Mouse (Mus musculus): ENCODE results near the gene Il12rb1.
"Not testable (repeated sequence)": the region's sequence is repeated elsewhere in the genome, so short reads cannot be mapped to it uniquely, and the experiment has no call there.

Il12rb1 gene

DNA sequence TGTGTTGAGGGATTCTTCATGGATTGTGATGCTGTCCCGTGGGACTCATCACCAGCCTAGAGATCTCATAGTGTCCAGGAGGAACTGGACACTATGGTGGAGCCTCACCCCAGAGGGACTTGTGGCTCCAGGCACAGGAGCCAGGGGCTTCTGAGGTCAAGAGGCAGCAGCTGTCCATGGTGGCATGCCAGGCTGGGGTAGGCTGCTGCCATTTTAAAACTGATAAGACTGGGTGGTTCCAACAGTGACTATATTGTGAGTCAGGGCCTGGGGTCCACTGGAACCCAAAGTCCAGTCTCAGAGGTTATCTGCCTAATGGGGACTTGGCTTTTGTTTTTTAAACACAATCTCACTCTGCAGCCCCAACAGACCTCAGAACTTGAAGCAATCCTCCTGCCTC lies 6.4 kb upstream of the Il12rb1 start:
- DNase-seq: no peak

DNA sequence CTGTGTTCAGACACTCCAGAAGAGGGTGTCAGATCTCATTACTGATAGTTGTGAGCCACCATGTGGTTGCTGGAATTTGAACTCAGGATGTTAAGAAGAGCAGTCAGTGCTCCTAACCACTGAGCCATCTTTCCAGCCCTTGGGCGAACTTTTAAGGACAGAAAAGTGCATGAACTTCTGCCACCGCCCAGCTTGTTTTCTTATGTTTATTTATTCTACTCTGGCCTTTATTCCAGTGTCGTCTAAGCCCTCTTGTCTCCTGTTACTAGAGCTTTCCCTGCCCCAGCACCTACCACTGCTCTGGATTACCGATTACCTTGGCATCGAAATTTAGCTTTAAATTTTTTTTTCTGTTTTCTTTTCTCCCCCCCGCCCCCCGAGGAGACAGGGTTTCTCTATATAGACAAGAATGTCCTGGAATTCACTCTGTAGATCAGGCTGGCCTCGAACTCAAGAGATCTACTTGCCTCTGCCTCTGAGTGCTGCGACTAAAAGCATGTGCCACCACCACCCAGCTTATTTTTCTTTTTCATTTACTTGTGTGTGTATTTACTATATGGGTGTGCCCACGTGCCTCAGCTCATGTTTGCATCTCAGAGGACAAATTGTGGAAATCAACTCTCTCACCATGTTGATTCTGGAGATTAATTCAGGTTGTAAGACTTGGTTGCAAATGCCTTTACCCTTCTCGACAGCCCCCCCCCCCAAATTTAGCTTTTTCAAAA lies 5.3 kb upstream of the Il12rb1 start:
- DNase-seq: no peak

DNA sequence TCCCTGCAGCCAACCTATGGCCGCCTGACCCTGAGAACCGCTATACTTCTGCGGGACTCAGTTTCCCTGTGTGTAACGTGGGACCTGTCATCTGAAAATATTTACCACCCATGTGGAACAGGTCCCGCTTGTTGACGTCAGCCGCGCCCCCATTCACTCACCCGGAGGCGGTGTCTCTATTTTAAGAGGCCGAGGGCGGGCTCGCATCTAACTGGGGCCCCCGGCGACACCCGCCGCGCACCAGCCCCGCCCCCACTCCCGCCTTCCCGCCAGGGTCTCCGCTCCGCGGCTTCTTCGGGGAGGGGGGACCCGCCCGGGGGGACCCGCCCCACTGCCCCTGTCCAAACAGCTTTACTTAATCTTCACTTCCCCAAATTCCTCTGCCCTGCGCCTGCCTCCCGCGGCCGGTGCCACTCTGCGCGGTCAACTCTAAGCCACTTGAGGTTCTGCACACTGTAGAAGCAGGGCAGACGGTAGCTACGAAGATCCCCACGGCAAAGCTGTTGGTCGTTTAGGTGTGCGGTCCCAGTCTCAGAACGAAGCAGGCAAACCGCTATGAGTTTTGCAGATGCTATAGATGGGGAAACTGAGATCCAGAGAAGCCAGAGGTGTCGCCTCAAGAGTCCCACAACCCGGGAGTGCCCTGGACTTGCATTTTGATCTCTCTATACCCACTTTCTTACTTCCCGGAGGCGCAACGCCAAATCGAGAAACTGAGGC lies 4.3 kb upstream of the Il12rb1 start:
- DNase-seq: no peak

DNA sequence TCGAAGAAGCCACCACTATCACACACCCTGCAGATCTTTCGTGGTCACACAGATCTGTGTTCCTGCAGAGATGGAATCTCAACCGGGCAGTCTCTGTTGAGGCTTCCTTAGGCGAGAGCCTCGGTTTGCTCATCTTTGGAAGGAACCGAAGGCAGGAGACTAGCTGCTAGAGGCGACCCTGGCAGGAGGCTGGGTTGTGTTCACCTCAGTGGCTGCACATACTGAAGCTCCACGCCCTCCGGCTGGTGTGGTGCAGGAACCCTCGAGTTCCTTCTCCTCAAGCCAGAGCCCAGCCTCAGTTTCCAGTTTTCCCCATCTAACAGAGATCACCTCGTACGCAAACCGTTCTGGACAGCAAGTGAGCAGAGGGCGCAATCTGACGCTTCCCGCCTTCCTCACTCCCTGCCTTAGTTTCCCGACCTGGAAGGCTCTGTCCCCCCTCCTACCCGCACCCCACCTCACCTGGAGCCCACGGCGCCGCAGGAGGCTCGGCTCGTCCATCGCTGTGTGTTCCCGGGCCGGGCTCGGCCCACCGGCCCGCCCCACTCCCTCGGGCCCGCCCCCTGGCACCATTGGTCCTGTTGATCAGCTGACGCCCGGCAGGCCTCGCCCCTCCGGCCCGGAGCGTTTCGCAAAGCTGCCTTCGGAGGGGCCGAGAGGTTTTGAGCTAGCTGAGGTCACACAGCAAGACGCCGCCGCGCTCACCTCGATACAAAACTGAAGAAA lies 3.6 kb upstream of the Il12rb1 start, which contains the start of gene Mast3:
Mast3 (minus strand) TSS at position 574 of the 726 bp plus-strand sequence.
- DNase-seq: no peak

DNA sequence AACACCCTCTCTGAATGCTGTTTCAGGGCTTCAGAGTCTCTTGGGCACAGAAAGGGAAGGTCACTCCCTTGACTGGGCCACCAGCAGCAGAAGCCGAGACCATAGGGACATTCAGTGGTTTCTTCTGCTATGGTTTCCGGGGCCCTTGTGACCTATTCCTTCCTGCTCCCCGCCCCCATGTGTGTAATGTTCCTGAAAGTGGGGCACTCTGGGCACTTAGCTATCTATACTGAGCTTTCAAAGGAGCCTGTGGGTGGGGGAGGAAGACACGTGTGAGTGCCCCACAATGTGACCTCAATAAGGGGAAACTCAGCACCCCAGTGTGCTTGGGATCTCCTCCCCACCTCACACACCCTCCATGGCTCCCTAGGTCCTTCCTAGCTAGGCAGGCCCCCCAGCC lies 1.7 kb upstream of the Il12rb1 start:
- DNase-seq: no peak

DNA sequence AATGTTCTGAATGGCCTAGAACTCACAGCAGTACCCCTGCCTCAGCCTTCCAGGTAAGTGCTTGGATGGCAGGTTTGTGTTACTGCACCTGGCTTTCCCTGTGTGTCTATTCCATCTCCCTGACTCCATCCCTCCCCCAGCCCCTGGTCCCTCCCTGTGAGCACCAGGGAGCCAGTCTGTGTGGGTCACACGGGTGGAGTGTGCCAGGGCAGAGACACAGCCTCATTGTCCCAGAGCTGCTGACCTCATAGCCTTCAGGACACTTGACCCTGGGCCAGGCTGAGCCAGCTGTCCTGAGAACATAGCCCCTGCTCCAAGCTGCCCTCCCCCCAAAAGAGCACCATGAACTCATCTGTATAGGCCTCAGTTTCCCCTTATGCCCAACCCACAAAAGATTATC lies 945 bp upstream of the Il12rb1 start:
- no peak for DNase-seq

DNA sequence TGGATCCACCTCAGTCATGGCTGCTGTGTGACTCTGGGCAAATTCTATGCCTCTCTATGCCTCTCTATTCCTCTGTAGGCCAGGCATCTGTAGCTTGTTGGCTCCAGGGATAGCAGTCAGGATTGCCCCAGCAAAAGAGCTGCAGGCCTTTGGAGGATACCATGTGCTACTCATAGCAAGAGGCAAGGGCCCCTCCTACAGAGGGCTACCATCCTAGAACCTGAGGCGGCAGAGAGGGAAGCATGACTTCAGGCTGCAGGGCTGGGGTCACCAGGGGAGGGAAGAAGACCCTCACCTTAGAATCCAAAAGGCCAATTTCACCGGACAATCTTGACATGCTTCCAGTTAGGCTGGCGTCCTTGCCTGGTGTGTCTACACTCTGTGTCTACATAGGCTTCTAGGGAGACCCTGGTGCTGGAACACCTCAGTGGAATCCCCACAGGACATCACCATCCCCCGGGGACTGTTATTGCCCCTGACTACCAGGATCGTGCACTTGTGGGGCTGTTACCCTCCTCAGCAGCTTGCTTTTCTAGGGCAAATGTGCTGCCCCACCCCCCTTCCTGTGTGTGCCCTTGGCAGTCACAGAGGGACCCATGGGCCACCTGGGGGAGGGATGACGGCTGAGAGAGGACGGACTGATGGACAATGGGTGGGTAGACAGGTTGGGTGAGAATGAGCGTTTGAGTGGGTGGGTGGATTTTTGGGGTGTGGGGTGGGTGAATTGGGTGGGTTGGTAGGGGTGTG lies 879 bp downstream of the Il12rb1 start:
- DNase-seq: no peak

DNA sequence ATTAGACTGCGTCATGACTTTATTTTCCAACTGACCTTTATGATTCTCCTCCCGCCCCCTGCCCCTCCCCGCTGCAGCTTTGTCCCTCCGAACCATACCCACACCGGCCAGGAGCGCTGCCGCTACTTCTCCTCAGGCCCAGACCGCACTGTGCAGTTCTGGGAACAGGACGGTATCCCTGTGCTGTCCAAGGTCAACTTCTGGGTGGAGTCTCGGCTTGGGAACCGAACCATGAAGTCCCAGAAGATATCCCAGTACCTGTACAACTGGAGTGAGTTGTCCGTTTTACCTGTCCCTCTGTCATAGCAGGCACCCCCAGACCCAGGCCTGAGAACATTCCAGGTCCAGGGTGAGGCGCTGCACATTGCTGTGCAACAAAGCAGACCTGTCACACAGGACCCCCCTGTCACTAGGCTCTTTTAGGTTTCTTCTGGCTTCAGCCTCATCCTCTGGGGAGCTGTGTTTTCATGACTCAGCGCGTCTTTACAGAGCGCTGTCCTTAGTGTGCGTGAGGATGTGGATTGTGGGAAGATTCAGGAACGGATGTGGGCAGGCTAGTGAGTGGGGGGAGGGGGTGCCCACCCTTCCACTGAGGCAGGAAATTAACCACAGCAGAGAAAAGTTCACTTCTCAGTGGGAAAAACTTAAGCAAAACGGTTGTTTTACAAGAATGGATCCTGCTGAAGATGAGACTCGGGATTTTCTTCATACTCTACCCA lies 2.9 kb downstream of the Il12rb1 start:
- DNase-seq: no peak

DNA sequence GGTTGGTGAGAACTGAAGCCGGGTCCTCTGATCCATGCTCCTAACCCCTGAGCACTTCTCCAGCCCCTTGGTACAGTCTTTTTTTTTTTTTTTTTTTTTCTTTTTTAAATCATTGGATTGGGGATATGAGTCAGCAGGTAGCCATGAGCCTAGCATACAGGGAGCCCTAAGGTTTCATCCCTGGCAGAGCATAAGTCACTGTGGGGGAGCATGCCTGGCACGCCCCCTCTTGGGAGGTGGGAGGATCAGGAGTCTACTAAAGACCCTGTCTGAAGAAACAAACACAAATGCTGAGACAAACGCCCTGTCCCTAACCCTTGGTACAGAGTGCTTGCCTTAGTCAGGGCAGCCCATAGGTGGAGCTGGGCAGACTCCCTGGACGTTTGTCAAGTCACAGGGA lies 3.8 kb downstream of the Il12rb1 start:
- no peak for DNase-seq

DNA sequence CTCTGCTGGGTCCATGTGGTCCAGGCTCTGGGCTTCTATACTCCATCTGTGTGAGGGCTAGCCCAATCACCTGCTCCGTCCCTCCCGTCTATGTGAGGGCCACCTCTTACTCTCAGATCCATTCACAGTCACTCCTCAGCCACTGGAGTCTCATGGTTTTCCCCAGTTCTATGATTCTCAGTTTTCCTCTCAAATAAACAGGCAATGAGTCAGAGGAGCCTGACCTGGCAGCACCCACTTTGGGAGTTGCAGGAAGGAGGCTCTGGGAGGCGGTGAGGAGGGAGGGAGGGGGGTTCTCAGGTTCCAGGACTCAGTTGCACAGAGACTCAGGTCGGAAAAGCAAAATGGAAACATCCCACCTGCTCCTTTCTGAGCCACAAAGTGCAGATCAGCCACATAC lies 4.6 kb downstream of the Il12rb1 start:
- DNase-seq: no peak

DNA sequence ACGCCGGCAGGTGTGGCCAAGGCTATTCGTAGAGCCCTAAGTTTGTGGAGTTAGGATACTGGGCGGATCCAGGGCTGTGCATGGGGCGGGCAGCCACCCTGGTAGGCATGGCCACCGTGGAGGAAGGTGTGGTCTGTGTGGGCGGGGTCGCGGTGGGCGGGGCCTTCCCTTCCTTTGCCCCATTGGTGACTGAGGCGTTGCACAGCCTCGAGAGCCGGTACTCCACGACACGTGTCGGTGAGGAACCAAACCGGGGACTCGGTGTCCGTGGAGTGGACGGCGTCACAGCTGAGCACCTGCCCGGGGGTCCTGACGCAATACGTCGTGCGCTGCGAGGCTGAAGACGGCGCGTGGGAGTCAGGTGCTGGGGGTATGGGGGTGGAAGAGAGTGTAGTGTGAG lies 8.4 kb downstream of the Il12rb1 start:
- DNase-seq: no peak

DNA sequence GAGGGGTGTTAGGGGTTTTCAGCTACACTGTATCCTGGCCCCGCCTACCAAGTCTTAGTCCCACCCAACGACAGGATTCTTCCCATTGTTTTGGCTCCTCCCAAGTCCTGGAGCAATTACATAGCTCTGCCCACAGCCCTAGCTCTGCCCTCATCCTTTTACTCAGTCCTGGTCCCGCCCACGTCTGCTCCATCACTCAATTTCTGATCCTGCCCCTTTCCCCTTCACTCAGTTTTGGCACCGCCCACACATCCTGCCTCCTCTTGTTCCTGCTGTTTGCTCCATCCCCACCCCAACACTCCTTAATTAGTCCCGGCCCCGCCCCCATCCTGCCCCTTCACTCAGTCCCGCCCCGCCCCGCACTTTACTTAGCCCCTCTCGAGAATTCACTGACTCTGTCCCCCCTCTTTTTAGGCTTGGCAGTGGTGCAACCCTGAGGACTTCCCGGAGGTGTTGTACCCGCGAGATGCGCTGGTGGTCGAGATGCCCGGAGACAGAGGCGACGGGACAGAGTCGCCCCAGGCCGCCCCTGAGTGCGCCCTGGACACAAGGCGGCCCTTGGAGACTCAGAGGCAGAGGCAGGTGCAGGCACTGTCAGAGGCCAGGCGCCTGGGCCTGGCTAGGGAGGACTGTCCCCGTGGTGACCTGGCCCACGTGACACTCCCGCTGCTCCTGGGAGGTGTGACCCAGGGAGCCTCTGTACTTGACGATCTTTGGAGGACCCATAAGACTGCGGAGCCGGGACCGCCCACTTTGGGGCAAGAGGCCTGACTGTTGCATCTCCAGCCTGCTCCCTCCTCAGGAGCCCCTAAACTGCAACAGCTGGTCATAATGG lies 12.1 kb downstream of the Il12rb1 start:
- no peak for DNase-seq

DNA sequence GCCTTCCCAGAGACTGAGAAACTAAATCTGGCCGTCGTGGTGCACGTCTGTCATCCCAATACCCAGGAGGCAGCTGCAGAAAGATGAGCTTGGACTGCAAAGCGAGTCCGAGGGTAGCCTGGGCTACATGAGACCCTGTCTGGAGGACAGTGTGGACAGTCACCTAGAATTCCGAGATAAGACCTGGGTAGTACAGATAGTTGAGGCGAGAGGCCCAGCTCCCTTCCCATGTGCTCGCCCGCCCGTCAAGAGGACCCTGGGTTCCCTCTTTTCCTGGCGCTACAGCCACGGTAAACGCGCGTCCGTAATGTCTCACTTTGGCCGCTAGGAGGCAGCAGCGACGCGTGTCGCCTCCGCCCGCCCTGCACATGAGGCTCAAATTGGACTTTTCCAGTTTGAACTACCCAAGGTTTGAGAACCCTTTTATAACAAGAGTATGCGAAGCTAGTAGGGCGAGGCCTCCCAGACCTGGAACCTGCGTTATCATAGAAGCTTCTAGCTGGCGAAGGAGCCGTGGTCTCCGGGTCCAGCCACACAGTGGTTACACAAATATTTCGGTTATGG lies 13.2 kb downstream of the Il12rb1 start:
- DNase-seq: peak; percentile 55

DNA sequence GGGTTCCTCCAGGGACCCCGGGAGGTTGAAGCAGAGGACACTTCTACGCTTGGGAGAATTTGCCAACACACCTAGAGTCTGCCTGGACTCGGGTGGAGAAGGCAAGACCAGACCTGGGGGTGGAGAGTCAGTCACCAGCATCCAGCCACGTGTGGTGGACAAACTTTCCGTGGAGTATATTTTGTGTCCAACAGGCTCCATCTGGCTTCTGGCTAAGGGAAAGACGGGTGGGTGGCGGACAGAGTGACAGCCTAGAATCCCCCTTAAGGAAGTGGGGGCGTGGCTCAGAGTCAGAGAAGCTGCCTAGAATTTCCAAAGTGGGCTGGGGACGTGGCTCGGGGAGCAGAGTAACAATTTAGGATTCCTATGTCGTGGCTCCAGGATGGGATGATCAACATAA lies 13.7 kb downstream of the Il12rb1 start:
- DNase-seq: no peak

DNA sequence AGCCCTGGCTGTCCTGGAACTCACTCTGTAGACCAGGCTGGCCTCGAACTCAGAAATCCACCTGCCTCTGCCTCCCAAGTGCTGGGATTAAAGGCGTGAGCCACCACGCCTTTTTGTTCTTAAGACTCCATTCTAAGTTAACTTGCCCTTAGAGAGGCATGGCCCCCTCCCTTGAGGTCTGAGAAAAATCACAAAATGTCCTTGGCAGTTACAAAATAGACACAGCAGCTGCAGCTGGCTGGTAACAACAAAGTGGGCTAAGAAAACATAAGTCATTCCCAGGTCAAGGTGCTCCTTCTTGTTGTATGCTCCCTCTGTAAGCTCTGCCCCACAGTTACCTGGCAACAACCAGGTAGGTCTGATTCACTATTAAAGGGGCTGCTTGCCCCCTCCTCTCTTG lies 14.3 kb downstream of the Il12rb1 start:
- not testable (repeated sequence) for DNase-seq

DNA sequence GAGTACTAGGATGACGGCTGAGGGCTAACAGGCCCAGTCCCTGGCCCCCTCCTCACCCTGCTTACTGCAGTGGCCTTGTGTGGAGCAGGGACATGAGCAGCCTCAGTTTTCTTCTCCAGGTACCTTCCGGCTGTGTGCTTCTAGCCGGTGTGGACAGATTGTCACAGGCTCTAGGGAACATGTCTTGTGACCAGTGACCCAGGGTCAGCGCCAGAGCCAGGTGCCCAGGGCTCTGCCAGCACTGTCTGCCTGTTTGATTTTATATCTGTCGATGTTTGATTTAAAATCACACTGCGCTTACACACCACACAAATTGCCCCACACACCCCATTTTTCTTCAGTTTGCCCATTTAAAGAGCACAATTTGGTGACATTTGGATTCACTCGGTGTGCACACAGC lies 15.6 kb downstream of the Il12rb1 start:
- DNase-seq: no peak

DNA sequence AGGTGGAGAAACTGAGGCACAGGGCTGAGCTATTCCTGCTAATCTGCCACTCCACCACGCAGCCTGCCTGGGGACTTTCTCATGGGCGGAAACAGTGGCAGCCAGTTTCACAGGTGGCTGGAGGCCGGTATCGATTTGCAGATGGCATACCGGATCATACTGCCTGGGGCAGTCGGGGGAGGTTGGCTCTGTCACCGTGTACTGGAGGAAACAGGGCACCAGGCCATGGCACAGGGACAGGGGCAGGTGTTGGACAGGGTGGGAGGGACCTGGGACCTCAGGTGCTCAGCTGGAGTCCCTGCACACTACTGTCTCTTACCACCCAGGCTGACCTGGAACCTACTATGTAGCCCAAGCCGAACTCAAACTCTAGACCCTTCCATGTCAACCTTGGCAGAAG lies 17.6 kb downstream of the Il12rb1 start:
- no peak for DNase-seq

DNA sequence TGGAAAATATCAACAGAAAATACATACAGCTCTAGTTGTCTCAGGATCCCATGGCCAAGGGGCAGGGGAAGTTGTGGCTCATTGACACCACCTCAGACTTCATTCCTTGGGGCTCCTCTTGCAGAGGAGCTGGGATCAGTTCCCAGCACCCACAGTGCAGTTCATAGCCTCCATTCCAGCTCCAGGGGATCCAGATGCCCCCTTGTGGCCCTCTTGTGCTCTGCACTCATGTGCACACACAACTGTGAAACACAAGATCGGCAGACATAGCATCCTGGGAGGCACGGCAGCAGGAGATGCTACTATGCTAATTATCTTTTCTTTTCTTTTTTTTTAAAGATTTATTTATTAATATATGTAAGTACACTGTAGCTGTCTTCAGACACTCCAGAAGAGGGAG lies 18.8 kb downstream of the Il12rb1 start:
- no peak for DNase-seq

DNA sequence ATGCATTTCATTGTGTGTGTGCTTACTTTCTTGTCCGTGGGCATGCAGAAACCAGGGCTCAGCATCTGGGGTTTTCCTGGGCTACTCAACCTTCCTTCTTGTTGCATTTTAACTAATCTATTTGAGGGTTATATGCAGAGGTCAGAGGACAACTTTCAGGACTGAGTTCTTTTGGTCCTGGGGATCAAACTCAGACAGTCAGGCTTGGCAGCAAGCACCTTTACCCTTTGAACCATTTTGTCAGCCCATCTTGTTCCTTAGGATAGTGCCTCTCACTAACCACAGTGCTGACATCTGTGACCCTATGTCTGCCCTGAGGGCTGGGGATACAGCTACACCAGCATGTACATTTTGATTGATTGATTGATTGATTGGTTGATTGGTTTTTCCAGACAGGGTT lies 19.5 kb downstream of the Il12rb1 start:
- no peak for DNase-seq

DNA sequence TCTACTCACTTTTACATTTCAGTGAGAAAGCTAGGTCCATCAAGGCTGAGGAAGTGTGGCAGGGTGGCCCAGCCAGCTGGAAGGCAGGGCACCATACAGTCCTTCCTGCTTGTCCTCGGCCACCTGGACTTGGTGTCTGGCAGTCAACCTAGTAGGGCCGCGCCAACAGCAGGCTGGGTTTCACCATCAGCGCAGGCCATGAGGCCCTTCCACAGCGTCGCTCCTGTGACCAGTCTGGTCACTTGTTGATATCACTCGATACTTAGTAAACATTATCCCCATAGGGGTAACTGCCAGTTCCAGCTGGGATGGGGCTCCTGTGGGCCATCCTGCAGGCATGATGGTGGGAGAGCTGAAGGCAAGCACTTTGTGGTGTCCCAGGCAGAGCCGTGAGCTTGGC lies 23.3 kb downstream of the Il12rb1 start:
- DNase-seq: no peak

DNA sequence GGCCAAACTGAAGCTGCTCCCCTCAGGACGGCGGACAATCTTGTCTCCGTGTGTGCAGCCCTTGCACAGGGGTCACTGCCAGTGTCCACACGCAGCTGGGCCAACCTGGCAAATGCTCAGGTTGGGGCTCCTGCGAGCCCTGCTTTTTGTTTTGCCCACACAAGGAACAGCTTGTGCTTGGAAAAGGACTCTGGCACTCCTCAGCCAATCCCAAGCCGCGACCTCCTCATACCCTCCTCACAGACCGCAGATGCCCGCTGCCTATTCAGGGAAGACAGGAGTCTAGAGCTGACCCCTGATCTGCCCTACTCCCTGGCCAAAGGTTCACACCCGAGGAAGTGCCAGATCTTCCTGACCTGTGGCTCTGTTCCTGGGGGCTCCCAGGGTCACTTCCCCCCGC lies 24.1 kb downstream of the Il12rb1 start:
- DNase-seq: no peak

Measured in cerebellum, adult 8-10 months (tissue).